Mouse (Mus musculus) thymus, postnatal 0 days (tissue): ENCODE results near the gene Nrxn3. TPM values are rescaled to one million over a fixed set of nuclear protein-coding genes. Genes with fewer than 3 reads are reported as not detected.

Experiments used
- DNase-seq: peaks from one replicate; pipeline ENCODE4 v3.0.0-alpha.2; 2015; ENCODE audit warnings: low spot score
- polyA plus RNA-seq: library from polyadenylated mRNA; unstranded; fragments of >200 nt; fragmentation: Nextera tagmentation; extraction: Ambion mirVana; gene quantifications from 2 replicates; pipeline ENCODE4 v1.2.1, GENCODE M21; 2015

The Nrxn3 gene
- polyA plus RNA-seq, 1 experiment from 2014 or later = 0.17 TPM

GRCm38 (mm10) chr12:89505121-89505764, 782.6 kb downstream of the Nrxn3 start:
- peak; percentile 26 for DNase-seq

- no peak for DNase-seq
These were observed 786.3 kb downstream of the Nrxn3 start for GRCm38 (mm10) chr12:89508970-89509369.

- peak; percentile 52 for DNase-seq
These were observed 791.1 kb downstream of the Nrxn3 start for GRCm38 (mm10) chr12:89513759-89514158.

- DNase-seq = no peak
These were observed 793.4 kb downstream of the Nrxn3 start for GRCm38 (mm10) chr12:89516046-89516445.

- DNase-seq = no peak
These were observed 808.1 kb downstream of the Nrxn3 start for GRCm38 (mm10) chr12:89530679-89531350.

DNA sequence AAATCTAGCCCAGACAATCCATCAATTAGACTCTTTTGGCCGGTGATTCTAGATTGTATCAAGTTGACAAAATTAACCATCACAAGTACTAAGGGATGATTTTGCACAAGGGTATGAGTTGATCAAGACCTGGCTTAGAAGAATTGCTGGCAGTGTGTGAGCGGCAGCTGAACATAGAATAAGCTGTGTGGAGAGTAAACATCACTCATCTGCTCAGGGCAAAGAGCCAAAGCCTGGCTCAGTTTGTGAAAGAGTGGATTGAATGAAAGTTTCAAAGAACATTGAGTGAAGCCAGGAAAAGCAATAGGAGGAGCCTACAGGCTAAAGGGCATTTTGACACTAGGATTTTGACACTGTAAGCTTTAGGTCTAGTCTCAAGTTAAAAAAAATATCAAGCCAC, 828.6 kb downstream of the Nrxn3 start:
- DNase-seq = no peak

GRCm38 (mm10) chr12:89553223-89553880, 830.7 kb downstream of the Nrxn3 start:
- no peak for DNase-seq

DNA sequence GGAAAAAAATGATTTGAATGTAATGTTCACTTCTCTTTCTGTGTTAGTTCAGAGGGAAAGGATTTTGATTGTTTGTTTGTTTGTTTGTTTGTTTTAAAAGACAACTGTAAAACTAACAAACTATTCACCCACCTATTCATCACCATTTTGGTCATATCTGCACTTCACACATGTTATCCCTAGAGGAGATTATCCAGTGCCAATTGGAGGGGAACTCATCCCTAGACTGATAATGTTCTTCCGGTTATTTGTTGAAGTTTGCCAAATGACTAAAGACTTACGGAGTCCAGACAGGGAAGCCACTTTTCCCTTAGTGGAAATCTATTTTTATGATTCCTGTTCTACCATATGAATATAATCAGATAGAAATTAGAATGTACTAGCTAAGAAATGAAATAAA, 831.5 kb downstream of the Nrxn3 start:
- DNase-seq = no peak

- DNase-seq = no peak
These were observed 832.2 kb downstream of the Nrxn3 start for GRCm38 (mm10) chr12:89554740-89555430.

- no peak for DNase-seq
These were observed 836.2 kb downstream of the Nrxn3 start for GRCm38 (mm10) chr12:89558921-89559320.

DNA sequence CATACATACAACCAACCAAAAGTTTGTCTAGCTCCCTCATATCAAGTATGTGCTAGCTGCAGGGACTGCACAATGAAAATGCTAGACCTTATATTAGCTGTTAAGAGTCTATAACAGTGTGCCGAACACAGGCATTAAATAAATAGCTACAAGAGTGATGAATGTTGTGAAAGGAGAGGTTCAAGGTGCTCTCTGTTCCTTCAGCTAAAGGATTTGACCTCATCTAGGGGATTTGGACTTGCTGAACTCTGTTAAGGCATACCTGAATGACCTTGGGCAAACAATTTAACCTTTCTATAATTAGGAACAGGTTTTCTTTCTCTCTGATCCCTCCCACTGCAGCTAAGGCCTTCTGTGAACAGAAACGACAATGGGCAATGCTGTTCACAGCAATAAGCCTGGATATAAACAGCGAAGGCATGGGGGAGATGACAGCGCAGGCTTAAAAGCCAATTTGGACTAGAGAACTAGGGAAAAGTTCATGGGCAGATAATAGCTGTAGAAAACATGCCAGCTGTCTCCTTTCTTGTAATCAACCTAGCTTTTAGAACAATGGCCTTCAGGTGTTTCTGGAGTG, 839.4 kb downstream of the Nrxn3 start:
- DNase-seq = no peak

DNA sequence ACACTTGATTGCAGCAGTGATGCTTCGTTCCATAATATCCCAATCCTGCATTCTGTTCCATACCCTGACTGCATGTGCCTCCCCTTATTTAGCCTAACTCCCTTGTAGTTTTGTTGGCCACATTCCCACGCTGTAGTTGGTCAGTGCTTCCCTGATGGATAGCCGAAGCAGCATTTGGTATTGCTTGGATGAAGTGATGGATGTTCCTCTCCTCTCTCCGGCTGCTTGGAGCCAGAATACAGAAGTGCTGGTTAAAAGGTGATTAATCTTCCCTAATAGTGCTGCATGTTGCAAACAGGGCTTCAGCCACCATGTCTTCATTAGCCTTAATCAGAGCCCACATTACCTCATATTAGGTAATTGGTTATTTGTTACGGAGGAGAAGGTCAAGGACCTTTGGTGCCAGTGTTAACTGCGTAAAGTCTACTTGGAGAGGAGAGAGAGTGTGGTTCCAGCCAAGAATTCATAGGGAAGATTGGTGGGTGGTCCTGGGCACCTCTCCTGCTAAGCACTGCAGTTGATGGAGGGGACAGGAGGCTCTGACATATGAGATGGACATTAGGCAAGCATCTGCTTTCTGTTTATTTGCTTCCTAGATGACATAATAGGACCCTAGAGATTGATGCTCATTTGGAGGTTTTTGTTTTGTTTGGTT, 846.2 kb downstream of the Nrxn3 start:
- no peak for DNase-seq

DNA sequence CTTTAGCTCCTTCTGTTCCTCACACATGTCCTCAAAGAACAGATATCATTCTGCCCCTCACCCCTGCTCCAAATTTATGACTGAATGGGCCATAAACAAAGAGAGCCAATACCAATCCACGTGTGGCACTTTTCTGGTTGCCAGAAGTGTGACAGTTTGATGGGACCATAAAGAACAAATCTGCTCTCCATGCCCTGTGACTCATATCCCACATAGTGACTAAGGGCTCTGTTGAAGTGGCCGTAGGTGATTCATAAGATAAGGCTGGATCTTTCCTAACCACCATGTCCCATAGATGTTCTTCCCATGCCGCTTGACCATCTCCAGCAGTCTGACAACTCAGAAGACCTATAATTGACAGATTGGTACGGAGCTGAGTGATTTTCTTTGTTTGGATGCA, 869.8 kb downstream of the Nrxn3 start:
- DNase-seq = no peak

- no peak for DNase-seq
These were observed 891.0 kb downstream of the Nrxn3 start for GRCm38 (mm10) chr12:89613670-89614069.

GRCm38 (mm10) chr12:89625746-89626145, 903.1 kb downstream of the Nrxn3 start:
- no peak for DNase-seq

- no peak for DNase-seq
These were observed 917.4 kb downstream of the Nrxn3 start for GRCm38 (mm10) chr12:89640046-89640445.

- no peak for DNase-seq
These were observed 918.8 kb downstream of the Nrxn3 start for GRCm38 (mm10) chr12:89641460-89641859.

GRCm38 (mm10) chr12:89653211-89653610, 930.5 kb downstream of the Nrxn3 start:
- no peak for DNase-seq

GRCm38 (mm10) chr12:89661219-89661618, 938.5 kb downstream of the Nrxn3 start:
- DNase-seq = no peak

- no peak for DNase-seq
These were observed 946.2 kb downstream of the Nrxn3 start for GRCm38 (mm10) chr12:89668856-89669255.

DNA sequence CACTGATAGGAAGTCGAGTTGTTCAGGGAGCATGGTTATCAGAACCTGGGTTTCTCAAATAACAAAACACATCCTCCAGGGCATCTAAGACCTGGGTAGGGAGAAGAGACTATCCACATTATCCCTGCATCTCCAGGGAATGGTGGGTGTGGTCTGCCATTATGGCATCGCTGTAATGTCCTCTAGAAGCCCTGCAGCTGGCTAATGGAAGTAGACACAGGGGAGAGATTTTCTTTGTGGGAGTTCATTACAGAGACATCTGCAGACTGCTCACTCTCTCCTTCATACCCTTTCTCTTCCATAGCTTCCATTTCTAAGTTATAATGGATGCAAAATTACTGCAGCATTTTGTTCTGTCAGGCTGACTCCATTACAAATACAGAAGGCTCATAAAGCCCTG, 950.1 kb downstream of the Nrxn3 start:
- DNase-seq = no peak
